Mouse (Mus musculus) megakaryocyte progenitor cell, adult 5-6 weeks (primary cell): Measurements from ENCODE around the gene Grb7. TPM values are rescaled to one million over a fixed set of nuclear protein-coding genes. Genes with fewer than 3 reads are reported as not detected.

Experiments
- ATAC-seq: replicated peaks from 2 replicates; pipeline ENCODE4 v1.8.0; 2016; ENCODE audit warnings: mild to moderate bottlenecking, moderate TSS enrichment, inconsistent platforms; ENCODE audit not compliant: poor library complexity
- total RNA-seq, 2 experiments: library from RNA; stranded (forward) in 1 of 2; stranded (reverse) in 1 of 2; fragments of 157-497, 149-512 nt in 1 of 2; fragments of 200-1000 nt in 1 of 2; gene quantifications; 2 replicates each; pipeline versions ENCODE4 v1.2.3 to v1.2.4; 2015 to 2017

Grb7 gene
- total RNA-seq (2015) (not detected in 2 replicates), total RNA-seq (2017) (not detected in 2 replicates)

- no peak for ATAC-seq
These were observed at the start of gene Grb7 for GRCm38 (mm10) chr11:98446213-98446561. Gene Grb7, plus strand, starts transcription at chr11:98446394.

GRCm38 (mm10) chr11:98397946-98398345 lies 48.2 kb upstream of the Grb7 start:
- no peak for ATAC-seq

GRCm38 (mm10) chr11:98400161-98400726 lies 46.0 kb upstream of the Grb7 start, which contains the start of gene Pgap3:
Gene Pgap3, minus strand, starts transcription at chr11:98400490.
- peak; percentile 93 for ATAC-seq

GRCm38 (mm10) chr11:98400816-98401215 lies 45.4 kb upstream of the Grb7 start:
- ATAC-seq, result no peak

- ATAC-seq, result no peak
These were observed 39.6 kb upstream of the Grb7 start for GRCm38 (mm10) chr11:98406621-98407020.

- no peak for ATAC-seq
These were observed 37.3 kb upstream of the Grb7 start for GRCm38 (mm10) chr11:98408872-98409271.

GRCm38 (mm10) chr11:98409341-98409822 lies 36.8 kb upstream of the Grb7 start:
- no peak for ATAC-seq

- ATAC-seq, result no peak
These were observed 33.9 kb upstream of the Grb7 start, which contains the start of gene Erbb2 for GRCm38 (mm10) chr11:98412273-98412796. Gene Erbb2, plus strand, starts transcription at chr11:98412470.

GRCm38 (mm10) chr11:98412797-98413301 lies 33.3 kb upstream of the Grb7 start:
- ATAC-seq, result no peak

- no peak for ATAC-seq
These were observed 32.5 kb upstream of the Grb7 start for GRCm38 (mm10) chr11:98413731-98414130.

- no peak for ATAC-seq
These were observed 32.0 kb upstream of the Grb7 start for GRCm38 (mm10) chr11:98414162-98414561.

- ATAC-seq, result peak; percentile 50; the same call in 1 of the 2 replicates
These were observed 29.1 kb upstream of the Grb7 start for GRCm38 (mm10) chr11:98417074-98417473.

GRCm38 (mm10) chr11:98418273-98418672 lies 27.9 kb upstream of the Grb7 start:
- ATAC-seq, result no peak

- no peak for ATAC-seq
These were observed 27.2 kb upstream of the Grb7 start for GRCm38 (mm10) chr11:98418939-98419547.

- no peak for ATAC-seq
These were observed 19.6 kb upstream of the Grb7 start for GRCm38 (mm10) chr11:98426592-98426991.

GRCm38 (mm10) chr11:98428436-98428835 lies 17.8 kb upstream of the Grb7 start:
- no peak for ATAC-seq

- no peak for ATAC-seq
These were observed 14.3 kb upstream of the Grb7 start for GRCm38 (mm10) chr11:98431743-98432502.

- ATAC-seq, result no peak
These were observed 10.5 kb upstream of the Grb7 start for GRCm38 (mm10) chr11:98435723-98436122.

- ATAC-seq, result no peak
These were observed 8.8 kb upstream of the Grb7 start for GRCm38 (mm10) chr11:98437441-98437840.

- ATAC-seq, result peak; percentile 99
These were observed 7.6 kb upstream of the Grb7 start, which contains the start of gene Mien1 for GRCm38 (mm10) chr11:98438331-98439158. Gene Mien1, minus strand, starts transcription at chr11:98438991.
